Mouse (Mus musculus): ENCODE measurements around the gene Padi2.
A peak's percentile ranks its signal among the peaks of the same experiment; 100 is the strongest.

The Padi2 gene

DNA sequence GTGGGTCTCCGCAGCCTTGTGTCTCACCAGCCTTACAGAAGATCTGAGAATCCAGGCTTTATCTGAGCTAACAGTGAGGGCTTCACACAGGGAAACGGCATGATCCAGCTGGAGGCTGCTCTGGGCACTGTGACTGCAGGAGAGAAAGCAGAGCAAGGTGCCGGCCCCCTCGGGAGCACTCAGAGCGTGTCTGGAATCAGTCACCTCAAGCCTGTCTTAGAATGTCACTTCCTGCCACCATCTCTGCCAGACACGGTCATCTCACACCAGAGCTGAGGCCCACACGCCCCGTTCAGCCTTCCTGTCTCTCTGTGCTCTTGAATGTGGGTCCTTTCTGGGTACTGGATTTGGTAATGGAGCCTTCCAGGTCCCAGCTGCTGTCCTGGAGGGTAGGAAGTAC, 19.5 kb downstream of the Padi2 start:
- no peak for DNase-seq

DNA sequence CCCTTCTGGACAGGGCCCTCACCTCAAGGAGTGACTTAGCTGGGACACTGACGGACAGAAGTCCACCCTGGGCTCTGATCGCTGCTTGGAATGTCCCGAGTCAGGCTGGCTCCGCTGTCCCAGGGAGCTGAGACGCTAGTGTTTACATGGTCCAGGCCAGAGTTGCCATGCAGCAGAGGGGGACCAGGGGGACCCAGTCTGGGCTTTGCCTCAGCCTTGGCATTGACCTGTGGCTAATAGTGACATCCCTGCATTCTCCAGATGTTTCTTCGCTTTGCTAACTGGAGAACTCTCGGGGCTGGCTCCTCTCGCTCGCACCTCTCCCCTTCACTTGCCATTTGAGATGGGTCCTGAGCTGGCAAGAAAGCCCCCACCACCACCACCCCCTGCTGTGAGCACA, 22.2 kb downstream of the Padi2 start:
- no peak for DNase-seq

DNA sequence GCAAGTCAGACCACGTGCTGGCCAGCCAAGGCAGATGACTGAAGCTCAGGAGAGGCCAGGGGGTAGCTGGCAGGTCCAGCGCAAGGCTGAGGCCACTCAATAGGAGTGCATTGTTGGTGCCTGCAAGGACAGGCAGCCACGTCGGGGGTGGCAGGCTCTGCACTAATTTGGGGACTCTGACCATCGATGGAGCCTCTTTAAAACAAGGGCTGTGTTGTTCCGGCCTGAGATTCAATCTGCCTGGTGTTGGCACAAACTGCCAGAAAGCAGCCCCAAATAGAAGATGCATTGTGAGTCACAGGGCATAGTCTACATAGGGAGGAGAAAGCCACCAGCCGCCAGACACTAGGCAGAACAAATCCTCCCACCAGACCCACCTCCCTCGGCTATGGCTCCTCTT, 23.6 kb downstream of the Padi2 start:
- peak in 1 of 2 experiments; percentile 42 for DNase-seq

DNA sequence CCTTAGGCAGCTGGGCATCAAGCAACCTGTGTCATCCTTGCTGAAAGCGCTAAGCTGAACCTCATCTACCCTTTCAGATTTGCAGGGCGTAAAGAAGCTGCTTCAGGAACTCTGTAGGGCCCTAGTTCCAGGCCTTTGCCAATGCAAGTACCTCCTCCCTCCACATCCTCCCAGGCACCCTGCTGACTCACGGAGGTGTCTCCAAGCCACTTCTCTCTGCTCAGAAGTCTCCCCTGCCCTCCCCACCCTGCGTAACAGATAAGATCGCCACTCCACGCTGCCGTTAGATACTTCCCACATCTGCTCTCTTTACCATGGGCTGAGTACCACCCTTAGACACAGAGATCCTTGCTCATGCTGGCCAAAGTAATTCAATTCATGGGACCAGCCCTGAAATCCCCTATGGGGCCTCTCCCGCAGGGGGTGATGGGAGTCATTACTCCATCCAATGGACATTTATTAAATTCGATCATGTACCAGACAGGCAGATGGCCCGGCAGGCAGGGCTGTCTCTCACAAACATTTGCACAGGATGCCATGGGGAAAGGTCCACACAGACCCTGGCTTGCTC, 24.8 kb downstream of the Padi2 start:
- no peak for DNase-seq

DNA sequence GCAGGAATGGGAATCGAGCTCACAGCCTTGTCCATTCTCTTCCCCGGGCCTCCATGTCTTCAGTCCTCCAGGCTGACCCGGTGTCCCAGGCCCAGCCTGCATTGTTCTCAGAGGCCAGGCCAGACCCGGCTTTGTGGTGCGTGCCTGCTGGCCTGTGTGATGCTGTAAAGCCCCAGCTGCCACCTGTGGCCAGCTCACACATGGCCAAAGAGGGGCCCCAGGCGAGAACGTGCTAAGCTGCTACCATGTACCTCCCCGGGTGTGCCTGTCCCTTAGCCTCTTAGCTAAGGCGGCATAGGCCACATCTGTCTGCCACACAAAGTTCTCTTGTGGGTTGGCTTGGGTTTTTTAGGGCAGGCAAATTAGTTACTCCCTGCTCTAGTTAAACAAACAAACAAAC, 29.5 kb downstream of the Padi2 start:
- no peak for DNase-seq

DNA sequence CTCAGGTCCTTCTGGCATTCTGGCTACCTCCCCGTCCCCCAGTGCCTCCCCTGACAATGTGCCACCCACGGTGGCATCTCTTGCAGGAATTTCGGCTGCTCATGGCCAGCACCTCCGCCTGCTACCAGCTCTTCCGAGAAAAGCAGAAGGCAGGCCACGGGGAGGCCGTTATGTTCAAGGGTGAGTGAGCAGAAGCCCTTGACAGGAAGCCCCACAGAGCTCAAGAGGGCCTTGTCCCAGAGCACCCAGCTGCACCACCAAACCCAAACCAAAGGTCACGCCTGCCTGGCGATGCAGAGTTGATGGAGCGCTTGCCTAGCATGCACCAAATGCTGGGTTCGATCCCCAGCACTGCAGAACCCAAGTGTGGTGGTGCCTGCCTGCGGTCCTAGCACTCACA, 38.2 kb downstream of the Padi2 start:
- no peak for DNase-seq

DNA sequence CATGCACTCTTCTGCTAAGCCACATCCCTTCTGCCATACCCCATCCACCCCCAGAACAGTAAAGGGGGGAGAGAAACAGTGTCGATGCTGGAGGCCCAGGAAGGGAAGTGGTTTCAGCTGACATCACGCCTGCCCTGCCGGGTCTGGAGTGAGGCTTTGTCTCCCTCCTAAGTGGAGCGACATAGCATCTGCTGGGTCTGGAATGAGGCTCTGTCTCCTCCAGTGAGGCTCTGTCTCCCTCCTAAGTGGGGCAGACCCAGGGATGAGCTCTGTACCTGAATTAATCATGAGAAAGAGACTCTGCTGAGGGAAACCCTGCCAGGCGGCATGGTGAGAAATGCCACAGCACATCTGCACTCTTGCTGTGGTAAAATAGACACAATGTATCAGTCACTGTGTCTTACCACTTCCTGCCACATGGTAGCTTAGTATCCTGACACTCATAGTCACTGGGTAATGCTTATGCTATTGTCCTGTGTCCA, 38.9 kb downstream of the Padi2 start:
- DNase-seq = no peak

DNA sequence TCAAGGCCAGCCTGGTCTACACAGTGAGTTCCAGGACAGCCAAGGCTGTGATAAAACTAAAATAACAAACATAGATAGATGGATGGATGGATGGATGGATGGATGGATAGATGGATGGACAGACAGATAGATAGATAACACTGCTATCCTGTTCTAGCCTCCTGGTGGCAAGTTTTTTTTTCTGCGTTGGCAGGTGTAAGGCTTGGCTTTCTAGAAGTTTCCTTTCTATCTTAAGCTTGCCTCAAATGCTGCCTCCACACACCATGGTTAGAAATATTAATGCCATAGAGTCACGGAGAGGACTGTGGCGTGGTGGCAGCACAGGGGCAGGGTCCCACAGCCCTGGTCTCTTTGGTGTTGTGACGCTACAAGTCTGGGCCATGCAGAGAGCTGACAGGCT, 39.4 kb downstream of the Padi2 start:
- DNase-seq = no peak

DNA sequence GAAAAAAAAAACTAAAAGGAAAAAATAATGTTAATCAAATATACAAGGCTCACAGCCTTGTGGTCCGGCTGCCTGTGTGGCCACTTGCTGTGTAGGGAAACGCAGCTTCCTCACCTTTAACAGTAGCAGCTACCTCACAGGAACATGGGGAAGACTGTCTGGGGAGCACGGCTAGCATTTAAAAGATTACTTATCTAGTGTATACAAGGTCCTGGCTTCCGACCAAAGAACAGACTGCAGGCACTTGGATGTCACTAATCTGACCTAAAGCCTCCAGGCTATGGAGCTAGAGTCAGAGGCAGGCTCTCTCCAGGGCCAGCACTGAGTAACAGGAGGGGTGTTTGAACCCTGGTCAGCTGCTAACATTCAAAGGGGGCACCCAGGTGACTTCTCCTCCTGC, 39.9 kb downstream of the Padi2 start:
- no peak for DNase-seq

DNA sequence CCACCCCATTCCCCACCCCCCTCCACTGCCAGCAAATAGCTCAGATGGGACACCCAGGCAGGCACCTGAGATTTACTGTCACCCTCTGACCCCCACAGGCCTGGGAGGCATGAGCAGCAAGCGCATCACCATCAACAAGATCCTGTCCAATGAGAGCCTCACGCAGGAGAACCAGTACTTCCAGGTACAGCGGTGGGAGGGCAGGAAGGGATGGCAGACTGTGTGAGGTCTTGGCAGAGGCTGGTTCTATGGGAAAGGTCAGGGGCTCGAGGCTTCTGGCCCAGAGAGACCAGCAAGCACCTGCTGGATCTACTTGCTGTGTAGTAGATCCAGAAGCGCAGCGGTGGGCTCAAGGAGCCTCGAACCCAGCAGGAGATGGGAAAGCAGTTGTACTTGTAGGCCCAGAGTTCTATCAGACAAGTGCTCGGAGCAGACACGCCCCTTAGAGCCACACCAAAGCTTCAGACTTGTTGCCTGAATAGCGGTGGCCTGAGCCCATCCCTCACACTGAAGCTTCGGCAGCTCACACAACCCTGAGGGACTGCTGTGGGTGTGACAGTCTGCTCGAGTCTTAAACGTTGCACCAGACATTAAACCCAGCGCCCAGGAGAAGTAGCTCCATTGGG, 40.5 kb downstream of the Padi2 start:
- DNase-seq = no peak

DNA sequence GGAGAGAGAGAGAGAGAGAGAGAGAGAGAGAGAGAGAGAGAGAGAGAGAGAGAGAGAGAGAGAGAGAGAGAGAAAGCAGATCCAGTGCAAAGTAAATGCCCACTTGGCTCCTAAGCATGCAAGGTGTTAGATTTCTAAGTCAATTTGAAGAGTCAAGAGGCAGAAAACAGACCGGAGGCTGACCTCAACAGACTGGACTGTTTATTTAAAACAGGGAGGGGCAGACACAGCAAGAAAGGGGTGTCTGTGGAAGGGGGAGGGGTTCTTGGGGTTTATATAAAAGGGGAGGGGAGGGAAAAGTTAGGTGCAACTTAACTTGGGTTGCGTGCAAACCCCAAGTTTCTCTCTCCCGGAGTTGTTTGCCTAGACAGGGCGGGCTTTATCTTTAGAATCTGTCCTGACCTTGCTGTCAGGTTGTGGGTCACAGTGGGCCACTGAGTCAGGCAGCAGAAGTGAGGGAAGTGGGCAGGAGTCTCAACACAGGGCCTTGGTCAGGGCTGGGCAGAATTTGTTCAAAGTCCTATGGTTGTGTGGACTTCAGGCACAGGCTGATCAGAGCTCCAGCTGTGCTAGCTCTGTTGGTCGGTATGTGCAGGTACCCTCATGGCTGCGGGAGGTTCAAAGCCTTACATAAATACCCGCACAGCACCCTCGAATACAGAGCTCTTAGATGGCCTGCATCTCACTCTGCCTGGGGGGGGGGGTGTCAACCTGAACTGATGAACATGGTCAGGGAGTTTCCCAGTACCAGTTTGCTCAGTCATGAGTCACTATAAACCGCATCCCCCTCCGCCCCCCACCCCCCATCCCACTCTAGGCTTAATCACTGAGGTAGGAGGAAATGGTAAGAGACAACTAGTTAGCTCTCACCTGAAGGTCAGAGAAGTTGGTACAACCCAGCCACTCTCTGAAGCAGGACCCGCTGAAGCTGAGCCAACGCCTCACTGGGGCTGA, 41.6 kb downstream of the Padi2 start:
- no peak for DNase-seq

DNA sequence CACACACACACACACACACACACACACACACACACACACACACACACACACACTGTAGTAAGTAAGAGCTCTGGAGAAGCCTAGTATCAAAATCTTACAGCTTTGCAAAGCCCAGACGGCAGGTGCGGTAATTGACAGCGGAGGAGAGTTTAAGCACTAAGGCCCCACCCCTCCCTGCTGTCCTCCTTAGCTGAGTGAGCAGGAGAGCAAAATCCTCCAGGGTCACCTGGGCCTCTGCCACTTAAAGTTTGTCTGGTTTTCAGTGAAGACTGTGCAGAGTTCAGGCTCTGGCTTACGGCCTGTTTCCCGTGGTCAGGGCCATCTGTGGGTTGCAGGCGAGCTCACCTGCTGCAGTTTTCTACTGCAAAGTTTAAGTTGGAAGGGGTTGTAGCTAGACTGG, 42.3 kb downstream of the Padi2 start:
- peak; percentile 43 to 70 for DNase-seq

DNA sequence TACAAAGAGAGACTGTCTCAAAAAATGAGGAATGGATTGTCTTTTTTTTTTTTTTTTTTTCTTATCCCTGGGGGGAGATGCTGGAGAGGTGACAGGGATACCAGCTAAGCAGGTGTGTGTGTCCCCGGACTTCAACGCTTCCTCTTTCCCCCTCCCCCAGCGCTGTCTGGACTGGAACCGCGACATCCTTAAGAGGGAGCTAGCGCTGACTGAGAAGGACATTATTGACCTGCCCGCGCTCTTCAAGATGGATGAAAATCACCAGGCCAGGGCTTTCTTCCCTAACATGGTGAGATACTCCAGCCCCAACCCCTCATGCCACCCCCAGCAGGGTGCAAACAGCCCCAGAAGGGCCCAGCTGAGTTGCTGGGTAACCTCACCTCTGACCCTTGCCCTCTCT, 42.9 kb downstream of the Padi2 start:
- DNase-seq = no peak

DNA sequence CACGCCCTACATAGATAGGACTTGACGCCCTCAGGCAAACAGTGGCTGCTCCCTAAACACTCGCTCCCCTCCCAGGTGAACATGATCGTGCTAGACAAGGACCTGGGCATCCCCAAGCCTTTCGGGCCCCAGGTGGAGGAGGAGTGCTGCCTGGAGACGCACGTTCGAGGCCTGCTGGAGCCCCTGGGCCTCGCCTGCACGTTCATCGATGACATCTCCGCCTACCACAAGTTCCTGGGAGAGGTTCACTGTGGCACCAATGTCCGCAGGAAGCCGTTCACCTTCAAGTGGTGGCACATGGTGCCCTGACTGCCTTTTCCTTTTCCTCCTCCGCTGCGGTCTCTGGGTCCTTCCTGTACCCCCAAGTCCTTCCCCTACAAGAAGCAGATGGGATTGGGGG, 43.5 kb downstream of the Padi2 start:
- DNase-seq = no peak

DNA sequence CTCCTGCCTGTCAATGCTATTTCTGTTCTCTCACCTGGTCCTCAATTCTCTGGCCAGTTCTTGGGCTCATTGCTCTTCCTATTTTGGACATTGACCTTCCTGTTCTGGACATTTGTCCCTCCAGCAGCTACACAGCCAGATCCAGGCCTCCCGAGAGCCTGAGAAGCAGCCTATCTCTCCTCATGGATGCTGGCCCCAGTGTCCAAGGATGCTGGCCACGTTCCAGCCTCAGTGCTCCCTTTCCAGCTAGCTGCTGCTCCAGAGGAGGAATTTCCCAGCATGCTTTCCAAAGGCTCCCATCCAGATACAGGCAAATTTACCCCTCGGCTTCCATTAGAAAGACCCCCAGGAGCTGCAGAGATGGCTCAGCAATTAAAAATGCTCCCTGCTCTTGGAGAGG, 44.4 kb downstream of the Padi2 start:
- DNase-seq = peak; percentile 61 to 68

DNA sequence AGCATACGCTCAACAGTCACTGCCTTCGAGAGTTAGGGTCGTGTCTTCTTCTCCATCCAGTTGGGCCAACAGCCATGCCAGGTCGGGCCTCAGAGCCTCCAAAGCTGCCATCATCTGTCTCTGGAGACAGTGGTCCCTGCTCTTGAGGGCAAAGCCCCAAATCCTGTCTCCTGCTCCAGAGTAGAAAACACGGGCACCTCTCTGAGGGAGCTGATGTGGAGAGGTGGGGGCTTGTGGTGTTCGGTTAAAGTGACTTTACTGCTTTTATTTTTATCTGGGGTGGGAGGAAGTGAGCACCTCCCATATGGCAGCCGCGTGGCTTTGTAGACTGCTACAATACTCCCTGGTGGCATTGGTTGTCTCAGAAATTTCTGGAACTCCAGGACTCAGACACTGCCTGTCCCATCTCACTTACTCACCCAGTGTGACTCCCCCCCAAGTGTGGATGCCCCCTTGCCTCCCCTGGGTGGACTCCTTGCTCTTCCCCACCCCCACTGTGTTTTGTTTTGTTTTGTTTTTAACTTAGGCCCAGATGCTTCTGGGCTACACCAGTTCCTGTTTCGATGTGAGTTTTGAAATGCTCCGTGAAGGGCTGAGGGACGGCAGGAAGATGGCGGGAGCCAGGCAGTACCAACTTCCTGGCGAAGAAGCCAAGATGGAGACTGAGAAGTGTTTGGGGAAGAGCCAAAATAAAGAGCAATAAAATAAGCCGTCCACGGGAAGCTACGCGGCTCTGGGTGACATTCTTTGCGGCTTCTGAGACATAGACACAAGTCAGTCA, 45.9 kb downstream of the Padi2 start:
- DNase-seq = no peak

DNA sequence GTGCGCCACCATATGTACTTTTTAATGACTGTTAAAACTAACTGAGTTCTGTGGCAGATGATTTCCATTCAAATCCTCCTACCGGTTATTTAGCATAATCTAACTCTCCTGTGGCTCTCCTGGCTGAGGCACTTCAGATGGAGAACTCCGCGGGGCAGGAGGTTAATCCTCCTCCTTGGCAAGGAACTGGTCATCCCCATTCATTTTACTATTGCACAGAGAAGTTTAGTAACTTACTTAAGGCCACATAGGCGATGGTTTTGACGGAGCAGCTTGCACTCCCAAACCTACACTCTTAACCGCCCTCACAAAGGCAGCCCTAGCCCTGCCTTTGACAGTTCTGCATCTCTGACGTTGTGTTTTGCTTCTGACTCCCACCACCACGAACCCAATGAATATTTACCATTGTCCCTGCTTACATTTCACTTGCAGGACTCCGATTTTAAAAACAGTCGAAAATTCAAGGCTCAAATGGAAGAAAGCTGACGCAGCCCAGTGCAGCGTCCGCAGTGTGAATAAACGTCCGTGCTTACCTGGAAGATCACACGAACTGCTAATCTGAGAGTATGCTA, 51.1 kb downstream of the Padi2 start:
- peak in 1 of 2 experiments; percentile 50 for DNase-seq

DNA sequence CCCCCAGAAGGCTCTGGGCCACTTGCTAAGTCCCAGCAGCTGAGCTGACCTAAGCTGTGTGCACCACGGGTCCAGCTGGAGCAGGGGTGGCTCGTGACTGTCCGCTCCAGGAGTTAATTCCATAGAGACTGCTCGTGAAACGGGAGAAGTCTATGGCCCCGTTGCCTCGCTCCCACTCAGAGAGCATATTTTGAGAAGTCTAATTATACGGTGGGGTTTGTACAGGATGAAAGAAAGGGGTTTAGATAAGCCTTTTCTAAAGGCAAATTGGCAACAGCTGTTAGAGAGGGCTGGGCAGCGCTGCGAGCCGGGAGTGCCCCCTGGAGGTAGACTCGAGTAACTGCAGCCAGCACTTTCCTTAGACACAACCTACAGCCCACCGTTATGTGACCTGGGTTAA, 51.6 kb downstream of the Padi2 start:
- peak; percentile 87 to 89 for DNase-seq

DNA sequence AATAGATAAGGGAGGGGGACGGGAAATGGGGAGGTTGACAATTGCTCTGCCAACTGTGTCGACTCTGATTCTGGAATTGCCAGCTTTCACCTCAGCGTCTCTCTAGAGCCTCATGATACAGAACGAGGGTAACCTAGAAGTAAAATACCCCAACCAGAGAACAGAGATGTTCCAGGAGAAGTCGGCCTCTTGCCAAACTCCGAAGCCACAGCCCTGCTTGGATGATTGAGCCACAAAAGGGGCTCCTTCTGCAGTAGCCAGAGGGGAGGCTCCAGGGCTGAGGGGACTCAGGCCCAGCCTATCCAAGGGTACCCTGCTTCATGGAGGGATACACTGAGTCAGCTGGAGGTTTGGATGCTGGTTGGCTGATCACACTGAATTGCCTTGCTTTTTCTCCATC, 52.2 kb downstream of the Padi2 start:
- peak; percentile 28 to 35 for DNase-seq

DNA sequence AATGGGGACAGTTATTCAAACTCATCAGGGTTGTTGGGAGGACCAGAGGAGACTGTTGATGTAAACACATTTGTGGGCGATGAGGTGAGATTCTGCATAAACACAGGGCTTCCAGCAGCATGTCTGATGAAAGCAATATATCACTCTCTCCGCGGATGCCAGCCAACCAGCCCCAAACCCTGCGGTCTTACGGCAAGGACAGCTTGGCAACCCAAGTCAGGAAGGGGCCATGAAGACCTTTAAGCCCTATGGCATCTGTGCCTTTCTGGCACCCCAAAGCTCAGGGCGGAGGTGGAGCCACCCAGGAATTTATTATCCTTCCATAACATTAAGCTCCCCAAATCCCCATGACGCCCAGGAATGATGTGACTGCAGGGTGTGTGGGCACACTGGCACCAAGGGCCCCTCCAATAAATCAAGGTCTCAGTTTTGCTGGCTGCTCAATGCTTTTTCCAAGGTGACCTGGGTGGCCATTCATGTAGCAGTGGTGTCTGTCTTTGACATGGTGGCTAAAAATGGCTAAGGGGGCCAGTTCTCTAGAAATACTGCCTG, 53.1 kb downstream of the Padi2 start:
- no peak for DNase-seq

DNA sequence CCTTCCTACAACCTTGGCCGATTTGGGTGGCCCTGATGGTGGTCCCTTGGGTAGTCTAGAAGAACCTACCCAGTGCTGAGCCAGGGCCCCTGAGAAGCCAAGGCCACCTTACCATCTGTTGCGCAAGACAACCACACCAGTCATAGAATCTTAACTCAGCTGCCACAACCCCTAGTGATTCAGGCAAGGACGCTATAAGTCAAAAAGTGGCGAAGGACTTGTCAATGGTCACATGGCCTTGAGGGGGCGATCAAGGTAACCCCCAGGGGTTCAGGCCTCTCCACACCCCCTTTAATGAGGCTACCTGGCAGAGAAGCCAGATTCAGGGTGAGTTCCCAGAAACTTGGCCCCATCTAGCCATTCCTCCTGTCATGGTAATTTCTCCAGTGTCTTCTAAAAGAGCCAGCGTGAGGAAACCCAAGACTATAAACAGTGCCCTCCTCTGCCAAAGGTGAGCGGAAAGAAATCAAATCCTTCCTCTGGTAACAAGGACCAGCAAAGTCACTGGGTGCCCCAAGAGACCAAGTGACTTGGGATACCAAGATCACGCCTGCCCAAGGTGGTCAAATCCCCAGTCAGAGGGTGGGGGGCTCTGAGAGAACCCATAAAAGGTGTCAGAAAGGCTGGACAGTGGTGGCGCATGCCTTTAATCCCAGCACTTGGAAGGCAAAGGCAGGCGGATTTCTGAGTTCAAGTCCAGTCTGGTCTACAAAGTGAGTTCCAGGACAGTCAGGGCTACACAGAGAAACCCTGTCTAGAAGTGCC, 53.8 kb downstream of the Padi2 start:
- DNase-seq = no peak
